Mouse (Mus musculus) stomach, postnatal 0 days (tissue): Measurements from ENCODE around the gene Hadhb.

Experiments
- CTCF ChIP-seq: IDR thresholded peaks from 2 replicates; pipeline ENCODE4 v1.5.1; 2016; ENCODE audit warnings: antibody characterized with exemption, low read depth, mild to moderate bottlenecking, moderate library complexity
- EP300 ChIP-seq: optimal IDR thresholded peaks from 2 replicates; pipeline ENCODE3; 2016; ENCODE audit warnings: antibody characterized with exemption

DNA sequence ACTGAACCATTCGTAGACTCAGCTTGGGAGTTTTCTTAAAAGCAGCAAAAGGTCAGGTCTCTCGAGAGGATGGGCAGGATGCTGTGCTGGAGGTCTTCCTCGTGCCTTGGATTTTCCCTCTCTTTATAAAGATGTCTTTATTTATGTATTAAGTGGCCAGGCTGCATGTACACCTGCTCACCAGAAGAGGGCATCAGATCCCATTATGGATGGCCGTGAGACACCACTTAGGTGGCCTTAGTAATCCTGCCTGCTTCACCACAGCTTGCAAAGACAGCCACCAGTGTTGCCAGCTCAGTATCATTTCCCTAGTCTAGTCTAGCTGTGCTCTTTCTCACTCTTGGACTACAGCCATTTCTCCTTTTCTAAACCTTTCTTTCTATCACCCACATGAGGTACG is 29.5 kb upstream of the Hadhb start:
- TF ChIP-seq CTCF: peak; percentile 81
- TF ChIP-seq EP300: no peak
